Mouse (Mus musculus): ENCODE measurements around the gene Dnhd1. TPM values are rescaled to one million over a fixed set of nuclear protein-coding genes. Genes with fewer than 3 reads are reported as not detected.

Gene Dnhd1
- total RNA-seq, 2 experiments from 2014 or later: 2.3 to 2.9 TPM

Other genes with a start within 250 kb of the Dnhd1 start
- gene Cnga4, start 246.3 kb upstream of the Dnhd1 start, total RNA-seq (2021): not detected
- not detected for gene Cckbr, start 225.1 kb upstream of the Dnhd1 start, total RNA-seq (2021)
- gene Cavin3, start 168.5 kb upstream of the Dnhd1 start, total RNA-seq (2021): 10 to 100 TPM; 53.5 to 63.7 TPM
- gene Smpd1, start 96.5 kb upstream of the Dnhd1 start, total RNA-seq (2021): 10 to 100 TPM; 50.3 to 54.5 TPM
- 10 to 100 TPM; 14.3 to 15.7 TPM for gene Apbb1, start 69.2 kb upstream of the Dnhd1 start, total RNA-seq (2021)
- gene Hpx, start 50.7 kb upstream of the Dnhd1 start, total RNA-seq (2021): under 1 TPM; 0.38 to 0.66 TPM
- gene Trim3, start 17.3 kb upstream of the Dnhd1 start, total RNA-seq (2021): 10 to 100 TPM; 25.0 to 31.6 TPM
- gene Timm10b, start 10.8 kb upstream of the Dnhd1 start, total RNA-seq (2021): 10 to 100 TPM; 83.2 to 98.0 TPM
- gene Arfip2, start 10.4 kb upstream of the Dnhd1 start, total RNA-seq (2021): 10 to 100 TPM; 54.7 to 57.4 TPM
- 1 to 10 TPM; 5.1 to 7.2 TPM for gene Gm45799, start 10.3 kb upstream of the Dnhd1 start, total RNA-seq (2021)
- gene Ilk, start 85.8 kb downstream of the Dnhd1 start, total RNA-seq (2021): 100 to 1,000 TPM; 121 to 142 TPM
- 10 to 100 TPM; 21.5 to 25.0 TPM for gene Rrp8, start 86.6 kb downstream of the Dnhd1 start, total RNA-seq (2021)
- gene Taf10, start 93.5 kb downstream of the Dnhd1 start, total RNA-seq (2021): 100 to 1,000 TPM; 206 to 214 TPM
- gene Tpp1, start 101.4 kb downstream of the Dnhd1 start, total RNA-seq (2021): 100 to 1,000 TPM in 1 of 2 experiments, 10 to 100 TPM in 1; 91.0 to 112 TPM
- gene Dchs1, start 136.8 kb downstream of the Dnhd1 start, total RNA-seq (2021): 1 to 10 TPM; 4.5 to 4.6 TPM
- gene Mrpl17, start 160.3 kb downstream of the Dnhd1 start, total RNA-seq (2021): 100 to 1,000 TPM; 155 to 199 TPM

Data from adrenal gland, adult 18-20 months (tissue).